Mouse (Mus musculus) cerebellum, adult 2 months (tissue): ENCODE results near the gene Ap4s1.

Source experiments
- CTCF ChIP-seq: fragments of 200-500 bp; IDR thresholded peaks from 2 replicates; pipeline ENCODE4 v1.5.1; 2011; ENCODE audit warnings: low read depth, mild to moderate bottlenecking, control low read depth, low read length, moderate library complexity, borderline replicate concordance; ENCODE audit not compliant: insufficient read depth
- POLR2A ChIP-seq: fragments of 200-500 bp; IDR thresholded peaks from 2 replicates; pipeline ENCODE4 v1.6.1; 2011; ENCODE audit warnings: low read length, control low read depth, borderline replicate concordance; ENCODE audit not compliant: insufficient read depth

DNA sequence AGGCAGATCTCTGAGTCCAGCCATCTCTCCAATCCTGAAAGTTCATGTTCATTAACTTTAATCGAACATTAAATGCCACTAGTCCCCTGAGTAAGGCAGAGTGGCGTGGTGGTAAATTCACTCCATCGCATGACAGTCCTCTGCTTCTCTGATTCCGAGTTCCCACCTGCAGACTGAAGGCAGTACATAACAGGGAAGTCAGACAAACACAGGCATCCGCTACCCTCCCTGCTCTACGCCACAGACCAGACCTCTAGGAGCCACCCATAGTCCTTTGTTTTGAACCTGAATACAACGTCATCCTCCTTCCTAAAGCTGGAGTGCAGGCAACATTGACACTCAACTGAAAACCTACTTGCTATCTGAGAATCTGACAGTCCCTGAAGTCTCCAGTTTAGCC lies 13.7 kb downstream of the Ap4s1 start:
- TF ChIP-seq POLR2A: no peak
- TF ChIP-seq CTCF: no peak; the same call in 1 of the 2 replicates
